Mouse (Mus musculus): ENCODE data around the gene Zfp69. TPM values are rescaled to one million over a fixed set of nuclear protein-coding genes. Genes with fewer than 3 reads are reported as not detected.

Gene Zfp69
- under 1 TPM; 0.48 to 0.59 TPM for total RNA-seq (2021)
- long read RNA-seq, experiment 1, result 0 reads
- long read RNA-seq, experiment 2, result 0 reads

DNA sequence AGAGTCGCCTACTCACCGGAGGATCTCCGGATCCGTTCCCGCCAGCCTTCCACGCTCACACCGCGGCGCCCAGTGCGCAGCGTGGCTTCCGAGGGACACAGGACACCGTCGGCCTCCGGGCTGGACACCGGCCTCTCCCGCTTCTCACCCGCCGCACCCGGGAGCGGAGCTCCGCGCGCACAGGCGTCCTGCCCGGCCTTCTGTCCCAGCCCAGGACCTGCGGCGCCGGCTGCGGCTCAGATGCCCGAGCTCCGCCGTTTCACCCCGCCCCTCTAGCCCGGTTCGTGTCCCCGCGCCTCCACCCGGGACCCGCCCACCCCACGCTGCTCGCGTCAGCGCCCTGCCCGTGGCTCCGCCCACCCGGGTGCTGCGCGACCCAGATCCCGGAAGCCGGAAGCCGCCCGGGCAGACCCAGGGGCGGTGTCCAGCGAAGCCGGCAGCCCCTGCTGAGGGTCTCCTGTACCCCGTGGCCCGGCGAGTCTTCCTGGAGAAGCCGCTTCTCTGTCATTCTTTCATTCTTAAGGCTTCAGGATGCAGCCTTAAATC, at the start of gene Zfp69:
Zfp69 (minus strand) TSS at position 272 of the 546 bp plus-strand sequence.
- intact Hi-C loops (cut with DNase I), result loop anchor here (1.0 kb wide), 1 partner anchor 27 kb away; no protein-coding TSS in a partner anchor
- peak; percentile 81 to 88 for DNase-seq

- intact Hi-C loops (cut with DNase I), result no loop called here
- DNase-seq, result no peak
Observed at GRCm38 (mm10) chr4:121001042-121001441, 49.5 kb upstream of the Zfp69 start.

GRCm38 (mm10) chr4:120995911-120996310, 44.4 kb upstream of the Zfp69 start:
- intact Hi-C loops (cut with DNase I), result no loop called here
- no peak for DNase-seq

- DNase-seq, result no peak
- intact Hi-C loops (cut with DNase I), result no loop called here
Observed at GRCm38 (mm10) chr4:120993025-120993424, 41.5 kb upstream of the Zfp69 start.

- intact Hi-C loops (cut with DNase I), result no loop called here
- DNase-seq, result no peak
Observed at GRCm38 (mm10) chr4:120992284-120992683, 40.8 kb upstream of the Zfp69 start.

GRCm38 (mm10) chr4:120987319-120987718, 35.8 kb upstream of the Zfp69 start:
- intact Hi-C loops (cut with DNase I), result loop anchor here (2.0 to 10.0 kb wide), 2 partner anchors 29 to 247 kb away; partner anchors contain the start of gene Smap2
- DNase-seq, result no peak

GRCm38 (mm10) chr4:120986446-120986845, 34.9 kb upstream of the Zfp69 start:
- no peak for DNase-seq
- intact Hi-C loops (cut with DNase I), result loop anchor here (2.0 to 10.0 kb wide), 2 partner anchors 30 to 248 kb away; partner anchors contain the start of gene Smap2

DNA sequence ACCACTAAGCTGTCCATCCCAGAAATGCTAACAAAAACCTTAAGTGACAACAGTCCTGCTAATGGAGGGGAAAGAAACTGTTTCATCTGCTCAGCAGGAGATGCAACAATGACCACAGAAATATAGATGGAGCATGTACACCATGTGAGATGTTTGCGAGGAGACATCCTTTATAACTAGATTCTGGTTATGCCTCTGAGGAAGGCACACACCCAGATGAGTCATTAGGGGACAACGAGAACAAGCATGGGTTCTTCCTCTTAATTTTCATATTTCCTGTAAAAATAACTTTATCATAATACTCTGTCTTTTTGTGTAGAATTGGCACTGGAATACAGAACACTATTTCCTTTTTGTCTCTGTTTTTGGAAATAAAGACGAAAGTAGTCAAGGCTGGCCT, 26.7 kb upstream of the Zfp69 start:
- intact Hi-C loops (cut with DNase I), result no loop called here

DNA sequence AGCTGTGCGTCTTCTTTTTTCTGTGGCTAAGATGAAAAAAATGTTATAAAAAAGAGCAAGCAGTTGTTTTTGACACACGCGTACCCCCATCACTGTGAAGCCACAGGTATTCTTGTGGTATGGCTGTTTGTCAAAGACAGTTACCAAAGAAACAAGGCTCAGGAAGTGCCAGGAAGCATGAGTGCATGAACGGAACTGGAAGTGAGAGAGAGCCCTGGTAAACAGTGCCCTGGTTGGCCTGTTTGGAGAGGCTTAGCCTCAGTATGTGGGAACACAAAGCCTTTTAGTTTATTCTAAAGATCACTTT, 23.9 kb upstream of the Zfp69 start:
- no peak for DNase-seq
- intact Hi-C loops (cut with DNase I), result no loop called here

More for the DNA sequence above, 26.7 kb upstream of the Zfp69 start:
- no peak for DNase-seq

- intact Hi-C loops (cut with DNase I), result no loop called here
Observed at GRCm38 (mm10) chr4:120974711-120975427, 23.4 kb upstream of the Zfp69 start.

DNA sequence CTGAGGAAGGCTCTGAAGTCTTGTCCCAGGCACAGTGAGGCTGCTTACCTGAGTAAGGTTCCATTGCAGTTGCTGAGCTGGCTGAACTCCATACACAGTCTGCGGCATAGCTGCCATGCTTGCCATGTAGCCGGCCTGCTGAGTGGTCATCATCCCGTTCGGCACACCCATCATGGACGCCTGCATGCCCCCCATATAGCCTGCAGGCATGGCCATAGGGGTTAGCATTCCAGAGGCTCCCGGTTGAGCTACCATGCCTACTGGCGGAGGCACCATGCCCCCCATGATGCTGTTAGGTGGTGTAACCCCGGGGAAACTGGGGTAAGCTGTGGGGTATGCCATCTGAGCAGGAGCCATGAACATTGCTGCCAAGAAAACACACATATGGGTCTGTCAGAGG, 20.3 kb upstream of the Zfp69 start:
- DNase-seq, result no peak

More at GRCm38 (mm10) chr4:120974711-120975427, 23.4 kb upstream of the Zfp69 start:
- DNase-seq, result no peak

GRCm38 (mm10) chr4:120969382-120970146, 18.1 kb upstream of the Zfp69 start:
- DNase-seq, result no peak
- intact Hi-C loops (cut with DNase I), result no loop called here

More for the DNA sequence above, 20.3 kb upstream of the Zfp69 start:
- intact Hi-C loops (cut with DNase I), result no loop called here

DNA sequence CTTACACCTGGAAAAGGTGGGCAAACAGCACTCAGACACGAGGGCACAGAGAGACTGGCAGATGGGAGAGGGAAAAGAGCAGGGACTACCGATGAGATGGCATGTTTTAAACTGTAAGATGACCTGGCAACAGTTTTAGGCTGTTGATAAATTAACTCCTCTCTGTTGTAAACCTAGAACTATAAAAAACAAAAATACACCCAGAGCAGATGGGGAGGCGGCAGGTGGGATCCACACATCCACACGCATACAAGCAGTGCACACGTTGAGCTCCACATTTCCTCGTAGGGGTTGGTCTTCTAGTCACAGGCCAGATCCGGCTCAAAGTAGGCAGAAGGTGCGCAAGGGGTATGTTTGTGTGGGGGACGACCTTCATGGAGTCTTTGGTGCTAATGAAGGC, 17.0 kb upstream of the Zfp69 start:
- intact Hi-C loops (cut with DNase I), result no loop called here
- no peak for DNase-seq

GRCm38 (mm10) chr4:120955586-120955985, 4.1 kb upstream of the Zfp69 start:
- no peak for DNase-seq
- intact Hi-C loops (cut with DNase I), result no loop called here

GRCm38 (mm10) chr4:120953667-120954066, 2.2 kb upstream of the Zfp69 start:
- DNase-seq, result no peak
- intact Hi-C loops (cut with DNase I), result no loop called here

DNA sequence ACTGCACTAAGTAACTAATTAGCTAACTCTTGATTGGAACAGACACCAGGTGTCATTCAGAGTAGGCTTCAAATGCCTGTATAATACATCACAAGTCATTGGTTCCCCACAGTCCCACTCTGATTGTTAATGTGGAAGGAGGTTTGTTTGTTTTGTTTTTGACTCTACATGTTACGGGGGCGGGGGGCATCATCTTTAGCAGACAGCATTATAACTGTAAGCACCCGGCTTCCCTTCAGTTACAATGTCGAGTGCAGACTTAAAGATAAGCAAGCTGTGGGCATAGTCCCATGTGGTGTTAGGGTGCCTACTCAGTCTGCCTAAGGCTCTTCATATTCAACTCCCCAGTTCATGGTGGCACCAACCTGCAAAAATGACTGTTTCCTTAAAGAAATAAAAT, 1.5 kb upstream of the Zfp69 start:
- intact Hi-C loops (cut with DNase I), result no loop called here
- no peak for DNase-seq

DNA sequence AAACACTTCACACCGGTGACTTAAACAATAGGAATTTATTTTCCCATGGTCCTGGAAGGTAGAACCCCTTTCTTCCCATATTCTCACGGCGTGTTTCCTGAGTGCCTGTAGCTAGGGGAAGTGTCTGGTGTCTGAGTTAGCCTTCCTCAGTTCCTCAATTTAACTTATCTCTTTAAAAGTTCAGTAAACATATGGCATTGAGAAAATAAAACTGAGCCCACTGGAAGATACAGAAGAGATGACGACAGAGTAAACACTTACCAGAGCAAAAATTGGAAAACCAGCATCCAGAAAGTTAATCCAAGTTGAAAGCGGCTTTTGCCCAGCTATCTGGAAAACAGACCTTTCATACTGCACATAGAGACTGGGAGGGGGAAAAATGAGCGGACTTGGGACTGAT, 664 bp upstream of the Zfp69 start:
- intact Hi-C loops (cut with DNase I), result no loop called here
- DNase-seq, result no peak

- intact Hi-C loops (cut with DNase I), result loop anchor here (1.0 kb wide), 1 partner anchor 27 kb away; no protein-coding TSS in a partner anchor
- DNase-seq, result no peak
Observed at GRCm38 (mm10) chr4:120950763-120951427, 604 bp downstream of the Zfp69 start.

- DNase-seq, result no peak
- intact Hi-C loops (cut with DNase I), result no loop called here
Observed at GRCm38 (mm10) chr4:120948938-120949337, 2.6 kb downstream of the Zfp69 start.

- no peak for DNase-seq
- intact Hi-C loops (cut with DNase I), result no loop called here
Observed at GRCm38 (mm10) chr4:120935006-120935405, 16.5 kb downstream of the Zfp69 start.

GRCm38 (mm10) chr4:120930736-120931135, 20.8 kb downstream of the Zfp69 start:
- no peak for DNase-seq
- intact Hi-C loops (cut with DNase I), result no loop called here

Data from gastrocnemius, postnatal 36 days (tissue).